10 mouse cellular contexts compared by ENCODE assay signal in the genomic region with DNA sequence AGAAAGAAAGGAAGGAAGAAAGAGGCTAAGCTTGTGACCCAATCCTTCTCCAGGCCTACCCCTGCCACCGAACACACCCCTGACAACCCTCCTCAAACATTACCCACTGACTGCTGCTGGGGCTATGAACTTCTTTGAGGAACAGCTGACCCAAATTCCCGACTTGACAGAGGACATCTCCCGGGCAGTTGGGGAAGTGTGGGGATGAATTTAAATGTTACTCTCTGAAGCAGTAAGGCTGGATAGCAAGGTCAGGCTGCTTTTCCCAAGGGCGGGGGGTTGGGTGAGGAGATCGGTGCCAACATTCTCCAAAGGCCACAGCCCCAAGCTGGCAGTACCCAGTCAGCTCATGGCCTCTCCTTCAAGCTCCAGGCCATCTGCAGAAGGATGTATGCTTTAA. TPM values are rescaled to one million over a fixed set of nuclear protein-coding genes. Genes with fewer than 3 reads are reported as not detected.
DNase-seq lines count a peak whose midpoint lies in the region; TF ChIP-seq lines count a peak whose summit lies in the region.
"Had no signal": no experiment of that assay in that cellular context is flagged by ENCODE, and none has a peak within 500 bp of the region (broad histone marks: within the 10 kb centered on the region; RNA-seq: fewer than 3 reads in every experiment).

No protein-coding gene starts in this region.

- H3K27ac ChIP-seq in cerebellum, adult 2 months (ENCODE audit: insufficient read depth, low read length): no peak overlapping the region
- no peak overlapping the region for H3K27ac ChIP-seq in ES-E14 (ENCODE audit: insufficient read depth, low read depth, low read length, poor library complexity, severe bottlenecking)
- H3K27ac ChIP-seq: neural tube, embryonic 12.5 days had no signal

- in situ Hi-C loops in ES-E14 (cut with MboI; ENCODE audit: low sequenced_read_pairs in 2 of 2, unreplicated experiment in 2 of 2): no loop called here

- no peaks in the 10 kb centered on the region for H3K9me3 ChIP-seq in ES-E14 (ENCODE audit: control insufficient read depth, insufficient read depth, low read depth, low read length)
- H3K9me3 ChIP-seq: neural tube, embryonic 12.5 days had no signal

- no peaks in the 10 kb centered on the region for H3K36me3 ChIP-seq in ES-E14 (ENCODE audit: control insufficient read depth, insufficient read depth, low read length, poor library complexity, severe bottlenecking)
- H3K36me3 ChIP-seq: neural tube, embryonic 12.5 days had no signal

- peaks cover 7% of the 10 kb centered on the region for H3K4me1 ChIP-seq in cerebellum, adult 2 months (ENCODE audit: control insufficient read depth, insufficient read depth, low read length)
- peaks cover 0 to 4% of the 10 kb centered on the region in 2 experiments; a peak in 2 of 4 replicates for H3K4me1 ChIP-seq in ES-E14 (ENCODE audit: control insufficient read depth in 2 of 2, insufficient read depth in 2 of 2, low read length in 2 of 2, poor library complexity in 1 of 2)
- peaks cover 3% of the 10 kb centered on the region for H3K4me1 ChIP-seq in lung, adult 2 months (ENCODE audit: control insufficient read depth, insufficient read depth, low read length)
- H3K4me1 ChIP-seq: neural tube, embryonic 12.5 days had no signal

- TF ChIP-seq POLR2A in cerebellum, adult 2 months (IDR thresholded peaks at IDR 0.05; ENCODE audit: borderline replicate concordance, insufficient read depth, low read length): no peak
- no peak for TF ChIP-seq POLR2A in lung, adult 2 months (IDR thresholded peaks at IDR 0.05; ENCODE audit: borderline replicate concordance, extremely low read depth, low read depth, low read length)

- peak; percentile 21 to 56 for DNase-seq in cerebellum, adult 2 months
- no peak for DNase-seq in cerebellum, postnatal 25 days
- DNase-seq in layer of hippocampus, adult 11-12 months (ENCODE audit: low spot score): peak; percentile 39
- DNase-seq in layer of hippocampus, postnatal 25 days (ENCODE audit: extremely low spot score in 1 of 2, low spot score in 1 of 2): no peak
- DNase-seq in ES-E14 (ENCODE audit: low read depth, low spot score): no peak
- DNase-seq in cerebellum, postnatal 36 days: peak; percentile 14 to 18
- DNase-seq in lung, adult 2 months: no peak
- DNase-seq in thymus, postnatal 4 days: no peak
- DNase-seq: lung, postnatal 14 days had no signal

- H3K4me3 ChIP-seq in cerebellum, adult 2 months (replicated peaks; ENCODE audit: insufficient read depth, low read depth, low read length): no peak overlapping the region
- H3K4me3 ChIP-seq in ES-E14 (ENCODE audit: insufficient read depth in 1 of 2, low read depth in 1 of 2, low read length in 2 of 2, poor library complexity in 1 of 2, severe bottlenecking in 1 of 2): no peak overlapping the region
- no peak overlapping the region for H3K4me3 ChIP-seq in lung, adult 2 months (replicated peaks; ENCODE audit: extremely low read depth, low read depth, low read length)
- H3K4me3 ChIP-seq: neural tube, embryonic 12.5 days had no signal

- TF ChIP-seq CTCF in cerebellum, adult 2 months (IDR thresholded peaks at IDR 0.05; ENCODE audit: borderline replicate concordance, insufficient read depth, low read depth, low read length): no peak
- TF ChIP-seq CTCF in lung, adult 2 months (IDR thresholded peaks at IDR 0.05; ENCODE audit: insufficient read depth, low read length): no peak

- H3K27me3 ChIP-seq in cerebellum, adult 2 months (ENCODE audit: control insufficient read depth, insufficient read depth, low read length): no peaks in the 10 kb centered on the region
- H3K27me3 ChIP-seq: neural tube, embryonic 12.5 days had no signal

- no peak overlapping the region for H3K9ac ChIP-seq in ES-E14 (ENCODE audit: insufficient read depth, low read depth, low read length, poor library complexity, severe bottlenecking)
- H3K9ac ChIP-seq: neural tube, embryonic 12.5 days had no signal

- WGBS in cerebellum, adult 2 months: 54% methylated on average over 5 of the region's 5 CpGs
- 67% methylated on average over 5 of the region's 5 CpGs for WGBS in lung, adult 2 months

TF ChIP-seq in ES-E14, 5 proteins besides CTCF, POLR2A, EP300 and RAD21:
- TF ChIP-seq ZC3H11A (IDR thresholded peaks at IDR 0.05; ENCODE audit: borderline replicate concordance, low read depth, low read length): no peak
- 0 out of 2 replicates have a peak, but pooled peaks have one; percentile 30 for TF ChIP-seq ZNF384 (IDR thresholded peaks at IDR 0.05; ENCODE audit: low read depth, low read length)
TF ChIP-seq in ES-E14: peak in this region for 1.

RNA-seq across cellular contexts. Expression of a gene that starts 24.1 kb away (rescaled TPM):
- polyA plus RNA-seq in cerebellum, adult 2 months (2012; rRNA removed): 176 and 183 TPM in 2 replicates
- 100 to 1,000 TPM; 243 to 246 TPM for total RNA-seq in layer of hippocampus, postnatal 25 days (2021)
- total RNA-seq in ES-E14 (2012; rRNA removed): 269 and 331 TPM in 2 replicates
- polyA plus RNA-seq in lung, adult 2 months (2012; rRNA removed): 48.5 and 68.3 TPM in 2 replicates

RNA-seq across cellular contexts. Expression of a gene that starts 28.1 kb away (rescaled TPM):
- polyA plus RNA-seq in cerebellum, adult 2 months (2012; rRNA removed): 8.8 and 11.2 TPM in 2 replicates
- 1 to 10 TPM; 5.6 to 7.8 TPM for total RNA-seq in layer of hippocampus, postnatal 25 days (2021)
- total RNA-seq in ES-E14 (2012; rRNA removed): 0.62 and 0.90 TPM in 2 replicates
- 0.12 and 0.31 TPM in 2 replicates for polyA plus RNA-seq in lung, adult 2 months (2012; rRNA removed)

Comparison
In these comparisons a context has a peak if more than half of its experiments do, and no peak if none do; other contexts are left out.
1. DNase-seq: peak in cerebellum, adult 2 months (2 of 2), layer of hippocampus, adult 11-12 months (single experiment) and cerebellum, postnatal 36 days (2 of 2); none in cerebellum, postnatal 25 days (0 of 2), layer of hippocampus, postnatal 25 days (0 of 2), ES-E14 (single experiment), lung, adult 2 months (single experiment) and thymus, postnatal 4 days (single experiment).